Comparison of ENCODE assay signal across 25 mouse cellular contexts in genomic region chr6:72515644-72516043, GRCm38 (mm10). TPM values are rescaled to one million over a fixed set of nuclear protein-coding genes. Genes with fewer than 3 reads are reported as not detected.
DNase-seq lines count a peak whose midpoint lies in the region; ATAC-seq and TF ChIP-seq lines count a peak whose summit lies in the region.
"Had no signal": no experiment of that assay in that cellular context is flagged by ENCODE, and none has a peak within 500 bp of the region (broad histone marks: within the 10 kb centered on the region; RNA-seq: fewer than 3 reads in every experiment).

No protein-coding gene starts in this region.

- H3K9me3 ChIP-seq in hindbrain, embryonic 10.5 days, result no peaks in the 10 kb centered on the region
- H3K9me3 ChIP-seq in hindbrain, embryonic 16.5 days (ENCODE audit: control insufficient read depth, low read length), result no peaks in the 10 kb centered on the region
- H3K9me3 ChIP-seq: embryonic facial prominence, embryonic 13.5 days; embryonic facial prominence, embryonic 15.5 days; forebrain, embryonic 13.5 days; forebrain, embryonic 15.5 days had no signal

- peak overlapping the region; percentile 24; the same call in 1 of the 2 replicates for H3K27ac ChIP-seq in gastrocnemius, adult 2 months
- H3K27ac ChIP-seq in hindbrain, embryonic 10.5 days, result 0 out of 2 replicates have a peak overlapping the region, but pooled peaks have one; percentile 29
- no peak overlapping the region for H3K27ac ChIP-seq in hindbrain, embryonic 16.5 days (ENCODE audit: low read depth, low read length)
- H3K27ac ChIP-seq in layer of hippocampus, adult 2 months, result 0 out of 2 replicates have a peak overlapping the region, but pooled peaks have one; percentile 23
- H3K27ac ChIP-seq: embryonic facial prominence, embryonic 13.5 days; embryonic facial prominence, embryonic 15.5 days; forebrain, embryonic 13.5 days; forebrain, embryonic 15.5 days had no signal

- DNase-seq in gastrocnemius, adult 2 months, result no peak
- DNase-seq in gastrocnemius, postnatal 36 days, result no peak
- DNase-seq in hindbrain, embryonic 10.5 days (ENCODE audit: low spot score), result no peak
- DNase-seq in layer of hippocampus, adult 2 months (ENCODE audit: low spot score in 2 of 2), result no peak
- DNase-seq in layer of hippocampus, postnatal 25 days (ENCODE audit: extremely low spot score in 1 of 2, low spot score in 1 of 2), result no peak
- DNase-seq: adrenal gland, adult 2 months; adrenal gland, postnatal 10 days; adrenal gland, postnatal 25 days; cerebellum, adult 11 months; cerebellum, adult 18-20 months; cerebellum, adult 8-10 months; cerebellum, adult 9-11 months; cerebellum, postnatal 14 days; cerebellum, postnatal 36 days; embryo, embryonic 11 days had no signal

- TF ChIP-seq CTCF in gastrocnemius, adult 2 months (IDR thresholded peaks at IDR 0.05), result no peak
- peak; percentile 30; the same call in 1 of the 2 replicates for TF ChIP-seq CTCF in layer of hippocampus, adult 2 months (conservative IDR thresholded peaks at IDR 0.05)

- no peaks in the 10 kb centered on the region for H3K36me3 ChIP-seq in hindbrain, embryonic 10.5 days
- no peaks in the 10 kb centered on the region for H3K36me3 ChIP-seq in hindbrain, embryonic 16.5 days (ENCODE audit: control insufficient read depth, insufficient read depth, low read length)
- H3K36me3 ChIP-seq: embryonic facial prominence, embryonic 13.5 days; embryonic facial prominence, embryonic 15.5 days; forebrain, embryonic 15.5 days had no signal

- H3K4me1 ChIP-seq in hindbrain, embryonic 10.5 days (replicated peaks), result peaks cover 50% of the 10 kb centered on the region
- H3K4me1 ChIP-seq in hindbrain, embryonic 16.5 days (ENCODE audit: control insufficient read depth, insufficient read depth, low read depth, low read length), result peaks cover 37% of the 10 kb centered on the region

- intact Hi-C loops in gastrocnemius, adult 2 months (cut with DNase I), result no loop called here
- intact Hi-C loops in gastrocnemius, postnatal 36 days (cut with DNase I), result loop anchor here (5.0 kb wide), 1 partner anchor 73 kb away; no protein-coding TSS in a partner anchor

- no peak overlapping the region for H3K4me3 ChIP-seq in gastrocnemius, adult 2 months
- H3K4me3 ChIP-seq in hindbrain, embryonic 10.5 days, result no peak overlapping the region
- no peak overlapping the region for H3K4me3 ChIP-seq in hindbrain, embryonic 16.5 days (ENCODE audit: low read length)
- no peak overlapping the region for H3K4me3 ChIP-seq in layer of hippocampus, adult 2 months
- H3K4me3 ChIP-seq: embryonic facial prominence, embryonic 13.5 days; embryonic facial prominence, embryonic 15.5 days; erythroblast, embryonic 14.5 days; forebrain, embryonic 13.5 days; forebrain, embryonic 15.5 days had no signal

- 94% methylated on average over 6 of the region's 6 CpGs for WGBS in hindbrain, embryonic 10.5 days
- WGBS in hindbrain, embryonic 16.5 days, result 83% methylated on average over 6 of the region's 6 CpGs

- H3K9ac ChIP-seq in hindbrain, embryonic 16.5 days (ENCODE audit: low read depth, low read length), result no peak overlapping the region
- H3K9ac ChIP-seq: embryonic facial prominence, embryonic 13.5 days; embryonic facial prominence, embryonic 15.5 days; forebrain, embryonic 13.5 days; forebrain, embryonic 15.5 days had no signal

- no peak overlapping the region for H3K4me2 ChIP-seq in hindbrain, embryonic 16.5 days (ENCODE audit: low read length)
- H3K4me2 ChIP-seq: embryonic facial prominence, embryonic 13.5 days; embryonic facial prominence, embryonic 15.5 days; forebrain, embryonic 13.5 days; forebrain, embryonic 15.5 days had no signal

- ATAC-seq in hindbrain, embryonic 16.5 days, result no peak
- ATAC-seq: forebrain, embryonic 13.5 days; forebrain, embryonic 15.5 days had no signal

- H3K27me3 ChIP-seq in hindbrain, embryonic 10.5 days (ENCODE audit: insufficient read depth, poor library complexity, severe bottlenecking), result no peaks in the 10 kb centered on the region
- no peaks in the 10 kb centered on the region for H3K27me3 ChIP-seq in hindbrain, embryonic 16.5 days (replicated peaks; ENCODE audit: control insufficient read depth, insufficient read depth, low read length)
- H3K27me3 ChIP-seq: embryonic facial prominence, embryonic 13.5 days; embryonic facial prominence, embryonic 15.5 days; forebrain, embryonic 13.5 days; forebrain, embryonic 15.5 days had no signal

RNA-seq across cellular contexts. Expression of gene Sh2d6, which starts 5.9 kb away (rescaled TPM):
- total RNA-seq in gastrocnemius, adult 2 months (2021), result under 1 TPM; 0.59 to 0.99 TPM
- 1 to 10 TPM in 1 of 2 experiments, under 1 TPM in 1; 0.66 to 1.7 TPM for total RNA-seq in gastrocnemius, postnatal 36 days (2021)
- polyA plus RNA-seq in hindbrain, embryonic 10.5 days (2016; fragmentation: Nextera tagmentation; extraction: Ambion mirVana), result 0.15 and 0.21 TPM in 2 replicates
- polyA plus RNA-seq in hindbrain, embryonic 16.5 days (2015; fragmentation: Nextera tagmentation; extraction: Ambion mirVana), result 0.29 and 0.36 TPM in 2 replicates
- under 1 TPM; 0.49 to 0.56 TPM for total RNA-seq in layer of hippocampus, adult 2 months (2021)
- total RNA-seq in layer of hippocampus, postnatal 25 days (2021), result 1 to 10 TPM in 1 of 2 experiments, under 1 TPM in 1; 0.62 to 1.3 TPM
- total RNA-seq: common myeloid progenitor, adult 5-6 weeks; ES-E14; MEL had no signal
- polyA plus RNA-seq: embryonic facial prominence, embryonic 11.5 days; erythroblast, embryonic 14.5 days had no signal

RNA-seq across cellular contexts. Expression of gene Capg, which starts 28.5 kb away (rescaled TPM):
- 1 to 10 TPM; 6.8 to 9.7 TPM for total RNA-seq in gastrocnemius, adult 2 months (2021)
- total RNA-seq in gastrocnemius, postnatal 36 days (2021), result 10 to 100 TPM in 1 of 2 experiments, 1 to 10 TPM in 1; 7.2 to 11.8 TPM
- 13.4 and 14.1 TPM in 2 replicates for polyA plus RNA-seq in hindbrain, embryonic 10.5 days (2016; fragmentation: Nextera tagmentation; extraction: Ambion mirVana)
- 9.0 and 10.2 TPM in 2 replicates for polyA plus RNA-seq in hindbrain, embryonic 16.5 days (2015; fragmentation: Nextera tagmentation; extraction: Ambion mirVana)
- 1 to 10 TPM; 2.5 to 2.8 TPM for total RNA-seq in layer of hippocampus, adult 2 months (2021)
- total RNA-seq in layer of hippocampus, postnatal 25 days (2021), result 1 to 10 TPM; 3.5 to 4.0 TPM
